Mouse (Mus musculus) ES-E14 (cell line): ENCODE results near the gene Tenm2. TPM values are rescaled to one million over a fixed set of nuclear protein-coding genes. Genes with fewer than 3 reads are reported as not detected.
A peak's percentile ranks its signal among the peaks of the same experiment; 100 is the strongest.

Experiments
- DNase-seq: peaks from one replicate; pipeline ENCODE4 v3.0.0-alpha.2; 2013; ENCODE audit warnings: low read depth, low spot score
- H3K27ac ChIP-seq: 2 replicates; pipeline ENCODE4 v1.5.1; 2012; ENCODE audit warnings: low read depth, mild to moderate bottlenecking, low read length, moderate library complexity, mixed read lengths; ENCODE audit not compliant: poor library complexity, insufficient read depth, severe bottlenecking
- H3K36me3 ChIP-seq: 2 replicates; pipeline ENCODE4 v1.6.1; 2012; ENCODE audit warnings: mild to moderate bottlenecking, low read length, moderate library complexity, mixed read lengths; ENCODE audit not compliant: control insufficient read depth, poor library complexity, insufficient read depth, severe bottlenecking
- H3K4me1 ChIP-seq, 2 experiments: fragments of 150-350 bp in 1 of 2; sonication (generic) in 1 of 2; 2 replicates each; pipeline ENCODE4 v1.6.1; 2012; ENCODE audit warnings: low read length in 2 of 2, mild to moderate bottlenecking in 1 of 2, mixed read lengths in 1 of 2; ENCODE audit not compliant: control insufficient read depth in 2 of 2, insufficient read depth in 2 of 2, poor library complexity in 1 of 2
- H3K4me3 ChIP-seq, 2 experiments: fragments of 150-350 bp in 1 of 2; sonication (generic) in 1 of 2; 2 replicates each; pipeline ENCODE4 v1.5.1; 2012; ENCODE audit warnings: low read length in 2 of 2, low read depth in 1 of 2, mild to moderate bottlenecking in 1 of 2, mixed read lengths in 1 of 2; ENCODE audit not compliant: insufficient read depth in 1 of 2, poor library complexity in 1 of 2, severe bottlenecking in 1 of 2
- H3K9ac ChIP-seq: 2 replicates; pipeline ENCODE4 v1.6.1; 2012; ENCODE audit warnings: low read depth, mild to moderate bottlenecking, low read length, mixed read lengths; ENCODE audit not compliant: poor library complexity, insufficient read depth, severe bottlenecking
- H3K9me3 ChIP-seq: fragments of 150-350 bp; sonication (generic); 2 replicates; pipeline ENCODE4 v1.6.1; 2012; ENCODE audit warnings: low read depth, mild to moderate bottlenecking, low read length; ENCODE audit not compliant: control insufficient read depth, insufficient read depth
- CHD2 ChIP-seq: IDR thresholded peaks from 2 replicates; pipeline ENCODE4 v1.6.1; 2014; ENCODE audit warnings: mild to moderate bottlenecking, low read depth, low read length, inconsistent platforms
- HCFC1 ChIP-seq: IDR thresholded peaks from 2 replicates; pipeline ENCODE4 v1.6.1; 2012; ENCODE audit warnings: low read length, inconsistent platforms, borderline replicate concordance; ENCODE audit not compliant: insufficient read depth
- MAFK ChIP-seq: IDR thresholded peaks from 2 replicates; pipeline ENCODE4 v1.6.1; 2014; ENCODE audit warnings: mild to moderate bottlenecking, low read depth, low read length, inconsistent platforms; ENCODE audit not compliant: insufficient read depth
- ZC3H11A ChIP-seq: IDR thresholded peaks from 2 replicates; pipeline ENCODE4 v1.6.1; 2012; ENCODE audit warnings: low read depth, mild to moderate bottlenecking, inconsistent platforms, low read length, borderline replicate concordance
- ZNF384 ChIP-seq: IDR thresholded peaks from 2 replicates; pipeline ENCODE4 v1.6.1; 2012; ENCODE audit warnings: low read depth, low read length, inconsistent platforms
- in situ Hi-C, 2 experiments: fragments of 600-800 bp; cut with MboI; formaldehyde crosslinking; loops; one replicate each; pipeline ENCODE4 v1.15.1; 2025; ENCODE audit warnings: low sequenced_read_pairs in 2 of 2, inconsistent platforms in 1 of 2; ENCODE audit not compliant: unreplicated experiment in 2 of 2
- total RNA-seq: library from RNA; depleted of rRNA; stranded (reverse); fragments of 300-350 nt; gene quantifications from 2 replicates; pipeline ENCODE4 v1.2.3, GENCODE M21; 2012

Gene Tenm2
- total RNA-seq, 1 experiment, result 0.04 TPM

DNA sequence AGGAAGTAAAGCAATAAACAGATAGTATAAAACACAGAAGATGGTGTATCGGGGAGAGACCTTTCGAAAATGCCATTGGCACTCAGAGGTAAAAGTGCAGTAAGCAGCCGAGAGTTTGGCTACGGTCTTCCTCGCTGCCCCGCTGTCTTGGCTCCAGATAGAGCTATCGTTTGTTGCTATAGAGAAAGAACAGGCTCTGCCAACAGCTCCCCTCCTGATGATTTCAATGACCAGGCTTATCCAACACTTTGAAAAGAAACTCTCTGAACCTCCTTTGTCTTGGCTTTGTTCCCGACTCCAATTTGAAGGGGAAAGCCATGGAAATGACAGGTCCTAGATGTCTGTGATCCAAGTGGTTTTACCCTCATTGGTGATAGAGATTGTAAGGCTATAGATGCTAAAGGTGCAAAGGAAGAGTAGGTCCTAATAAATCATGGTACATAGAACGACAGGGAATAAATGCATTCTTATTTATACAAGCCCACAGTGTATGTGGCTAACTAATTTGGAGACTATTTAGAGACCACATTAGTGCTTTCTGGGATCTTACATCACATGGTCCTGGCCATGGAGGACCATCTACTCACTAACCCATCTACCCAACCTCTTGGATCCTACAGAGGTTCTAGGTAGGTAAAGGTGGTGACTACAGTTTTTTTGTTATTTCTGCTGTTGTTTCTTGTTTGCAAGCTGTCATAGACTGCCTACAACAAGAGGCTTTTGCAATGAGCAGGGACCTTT, 765.8 kb downstream of the Tenm2 start:
- H3K4me3 ChIP-seq, result no peak overlapping the region
- no peak overlapping the region for H3K27ac ChIP-seq
- H3K9ac ChIP-seq, result no peak overlapping the region
- H3K4me1 ChIP-seq, result no peaks in the 10 kb centered on the region
- TF ChIP-seq MAFK, result no peak
- no peak for TF ChIP-seq CHD2
- TF ChIP-seq HCFC1, result no peak
- no peak for TF ChIP-seq ZNF384
- no peaks in the 10 kb centered on the region for H3K36me3 ChIP-seq
- in situ Hi-C loops, result no loop called here
- no peak for DNase-seq
- H3K9me3 ChIP-seq, result no peaks in the 10 kb centered on the region

DNA sequence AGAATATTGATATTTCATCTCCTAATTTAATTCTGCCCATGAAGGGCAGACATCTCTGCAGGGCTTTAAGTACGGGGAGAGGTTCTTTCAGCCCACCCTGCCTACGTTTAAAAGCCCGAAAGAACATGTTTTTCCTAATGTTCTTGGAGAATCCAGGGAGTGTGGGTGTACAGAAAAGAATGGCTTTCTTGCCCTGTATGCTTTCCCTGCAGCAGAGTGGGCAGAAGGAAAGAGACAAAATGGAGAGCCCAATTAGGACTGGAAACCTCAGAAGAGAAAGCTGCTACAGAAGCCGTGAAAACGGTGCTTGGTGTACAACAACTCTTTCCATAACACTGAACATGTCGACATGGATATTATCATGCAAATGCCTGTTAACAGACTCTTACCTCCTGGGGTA, 777.3 kb downstream of the Tenm2 start:
- Histone ChIP-seq H3K36me3 (no peaks in the 10 kb centered on the region), H3K27ac (no peak overlapping the region), H3K9ac (no peak overlapping the region), H3K4me1 (no peaks in the 10 kb centered on the region), H3K4me3 (no peak overlapping the region), H3K9me3 (no peaks in the 10 kb centered on the region)
- TF ChIP-seq MAFK (no peak), HCFC1 (no peak), ZC3H11A (no peak), CHD2 (no peak), ZNF384 (no peak)
- DNase-seq, result peak; percentile 6
- in situ Hi-C loops, result no loop called here

DNA sequence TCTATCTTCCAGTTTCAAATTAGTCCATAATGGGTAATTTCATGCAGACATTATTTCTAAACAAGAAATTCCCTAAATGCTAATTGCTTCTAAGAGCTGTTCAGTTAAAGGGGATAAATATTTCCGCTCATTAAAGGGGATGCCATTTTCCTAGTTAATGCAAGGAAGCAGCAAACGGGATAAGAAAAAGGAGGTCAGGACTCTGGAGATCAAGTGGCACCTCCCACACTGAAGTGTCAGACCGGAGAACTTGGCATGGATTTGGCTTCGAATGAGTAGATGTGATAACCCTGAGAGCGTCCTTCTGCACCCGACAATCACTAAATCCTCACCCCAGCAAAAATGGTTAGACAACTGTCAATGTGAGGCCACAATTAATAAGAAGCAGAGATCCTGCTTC, 781.7 kb downstream of the Tenm2 start:
- H3K9me3 ChIP-seq, result no peaks in the 10 kb centered on the region
- H3K4me1 ChIP-seq, result no peaks in the 10 kb centered on the region
- H3K36me3 ChIP-seq, result no peaks in the 10 kb centered on the region
- H3K27ac ChIP-seq, result no peak overlapping the region
- no peak for DNase-seq
- TF ChIP-seq HCFC1, result no peak
- TF ChIP-seq MAFK, result no peak
- TF ChIP-seq ZC3H11A, result no peak
- no peak for TF ChIP-seq ZNF384
- no peak for TF ChIP-seq CHD2
- H3K9ac ChIP-seq, result no peak overlapping the region
- in situ Hi-C loops, result no loop called here
- H3K4me3 ChIP-seq, result no peak overlapping the region

DNA sequence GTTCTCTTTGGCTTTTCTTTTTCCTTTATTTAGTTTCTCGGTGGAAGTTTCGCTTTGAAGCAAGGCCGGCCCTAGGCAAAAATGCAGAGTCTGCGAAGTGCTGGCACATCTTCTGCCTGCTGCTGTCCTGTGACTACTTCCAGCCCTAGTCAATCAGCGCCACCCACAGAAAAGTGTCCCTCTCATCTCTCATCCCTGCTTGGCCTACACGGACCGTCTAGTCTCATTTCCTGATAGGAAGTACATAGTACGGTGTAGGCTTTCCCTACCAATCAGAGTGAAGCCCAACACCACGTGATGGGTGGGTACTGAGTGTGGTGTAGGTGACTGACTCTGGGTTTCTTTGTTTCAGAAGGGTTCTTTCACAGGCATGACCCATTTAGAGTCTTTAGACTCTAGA, 783.3 kb downstream of the Tenm2 start:
- DNase-seq, result no peak
- Histone ChIP-seq H3K9ac (no peak overlapping the region), H3K36me3 (no peaks in the 10 kb centered on the region), H3K27ac (no peak overlapping the region), H3K4me3 (no peak overlapping the region), H3K9me3 (no peaks in the 10 kb centered on the region), H3K4me1 (no peaks in the 10 kb centered on the region)
- in situ Hi-C loops, result no loop called here
- TF ChIP-seq CHD2 (no peak), HCFC1 (no peak), MAFK (no peak), ZC3H11A (no peak)

DNA sequence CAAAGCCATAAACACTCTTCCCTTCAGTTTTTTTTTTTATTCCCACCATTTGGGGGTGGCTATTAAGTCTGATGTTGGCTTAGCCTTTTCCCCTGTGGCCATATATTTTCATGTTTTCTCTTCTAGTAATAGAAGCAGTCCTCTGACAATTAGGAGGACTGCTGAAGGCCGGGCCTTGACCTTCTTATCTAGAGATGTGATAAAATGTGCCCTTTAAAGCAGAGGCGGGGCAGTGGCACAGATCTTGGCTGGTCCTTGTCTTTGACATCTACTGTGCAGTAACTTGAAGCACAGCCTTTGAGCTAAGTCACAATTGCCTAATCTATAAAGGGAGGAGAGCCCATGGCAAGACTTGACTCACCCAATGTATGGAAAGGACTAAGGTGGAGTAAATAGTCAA, 789.4 kb downstream of the Tenm2 start:
- no peak for DNase-seq
- H3K27ac ChIP-seq, result no peak overlapping the region
- TF ChIP-seq ZC3H11A (no peak), CHD2 (no peak), ZNF384 (no peak), HCFC1 (no peak), MAFK (no peak)

More for the DNA sequence above, 789.4 kb downstream of the Tenm2 start:
- Histone ChIP-seq H3K9me3 (no peaks in the 10 kb centered on the region), H3K4me3 (no peak overlapping the region), H3K4me1 (no peaks in the 10 kb centered on the region), H3K36me3 (no peaks in the 10 kb centered on the region), H3K9ac (no peak overlapping the region)
- in situ Hi-C loops, result no loop called here
